Mouse (Mus musculus): Measurements from ENCODE around the gene Tanc2. TPM values are rescaled to one million over a fixed set of nuclear protein-coding genes. Genes with fewer than 3 reads are reported as not detected.

Tanc2 gene
- total and polyA plus RNA-seq, 3 experiments: 0.04 to 0.18 TPM; not detected in 1

GRCm38 (mm10) chr11:105749297-105750071 is 159.7 kb downstream of the Tanc2 start (continued):
- TF ChIP-seq POLR2A (IDR thresholded peaks at IDR 0.05; ENCODE audit: control insufficient read depth in 1 of 2, insufficient read depth in 1 of 2, low read depth in 1 of 2, low read length in 2 of 2, poor library complexity in 1 of 2): no peak

DNA sequence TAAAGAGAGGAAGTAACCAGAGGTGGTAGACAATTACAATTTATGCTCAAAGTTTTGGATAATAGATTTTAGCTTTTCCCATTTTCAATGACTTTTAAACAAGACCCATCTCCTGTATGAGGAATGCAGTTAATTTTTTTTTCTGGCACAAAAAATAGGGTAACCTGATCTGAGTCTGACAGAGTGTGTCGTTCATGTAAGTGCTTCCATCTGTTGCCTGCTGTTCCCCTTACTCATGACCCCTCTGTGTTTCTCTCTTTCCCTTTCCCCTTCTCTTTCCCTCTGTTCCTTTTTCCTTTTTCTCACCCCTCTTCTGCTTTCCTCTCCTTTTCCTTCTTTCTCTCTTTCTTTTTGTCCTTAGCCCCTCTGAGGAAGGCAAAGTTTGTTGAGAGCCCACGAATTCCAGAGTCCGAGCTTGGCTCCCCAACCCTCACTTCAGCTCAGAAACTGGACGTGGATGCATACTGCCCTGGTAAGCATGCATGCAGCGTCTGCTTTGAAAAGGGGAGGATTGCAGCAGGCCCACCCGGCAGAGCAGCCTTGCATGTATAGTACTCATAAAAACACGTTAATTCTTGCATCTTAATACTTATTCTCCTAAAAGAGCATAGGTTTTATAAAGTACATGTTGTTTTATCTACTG is 168.9 kb downstream of the Tanc2 start:
- no peak overlapping the region for H3K27ac ChIP-seq (ENCODE audit: control insufficient read depth, low read depth, low read length)
- H3K36me3 ChIP-seq (ENCODE audit: control insufficient read depth in 1 of 2, insufficient read depth in 2 of 2, low read length in 2 of 2): no peaks in the 10 kb centered on the region
- no peak overlapping the region for H3K4me3 ChIP-seq (ENCODE audit: control insufficient read depth in 1 of 2, insufficient read depth in 1 of 2, low read depth in 2 of 2, low read length in 2 of 2)
- no peak overlapping the region for H3K9ac ChIP-seq (ENCODE audit: control insufficient read depth, low read depth, low read length, poor library complexity, severe bottlenecking)
- H3K79me2 ChIP-seq (ENCODE audit: control insufficient read depth, insufficient read depth, low read length, poor library complexity): no peaks in the 10 kb centered on the region
- no peaks in the 10 kb centered on the region for H3K4me1 ChIP-seq (ENCODE audit: control insufficient read depth in 1 of 2, insufficient read depth in 2 of 2, low read length in 2 of 2)
- TF ChIP-seq MYC (IDR thresholded peaks at IDR 0.05; ENCODE audit: low read depth, low read length) (no peak), TAL1 (IDR thresholded peaks at IDR 0.05; ENCODE audit: low read length) (no peak), MAFK (IDR thresholded peaks at IDR 0.05; ENCODE audit: borderline replicate concordance, low read depth, low read length) (no peak), MEF2A (IDR thresholded peaks at IDR 0.05; ENCODE audit: extremely low read depth, insufficient replicate concordance, low read depth, low read length, poor library complexity, severe bottlenecking) (no peak), ZKSCAN1 (IDR thresholded peaks at IDR 0.05; ENCODE audit: low read depth, low read length) (no peak), MXI1 (IDR thresholded peaks at IDR 0.05; ENCODE audit: low read depth, low read length) (no peak), ZNF384 (IDR thresholded peaks at IDR 0.05; ENCODE audit: low read depth, low read length) (no peak), ELF1 (IDR thresholded peaks at IDR 0.05; ENCODE audit: low read depth, low read length) (no peak), NRF1 (IDR thresholded peaks at IDR 0.05; ENCODE audit: insufficient read depth, low read depth, low read length, poor library complexity, severe bottlenecking) (no peak), CHD2 (IDR thresholded peaks at IDR 0.05; ENCODE audit: low read length) (no peak)
- no peak for DNase-seq (ENCODE audit: low read depth, low spot score)
- H3K27me3 ChIP-seq (ENCODE audit: control insufficient read depth in 1 of 2, insufficient read depth in 2 of 2, low read length in 2 of 2): peaks cover 9 to 25% of the 10 kb centered on the region in 2 experiments
- no peaks in the 10 kb centered on the region for H3K9me3 ChIP-seq (replicated peaks; ENCODE audit: insufficient read depth, low read length)

- Histone ChIP-seq H3K27ac (ENCODE audit: control insufficient read depth, low read depth, low read length) (no peak overlapping the region), H3K9ac (ENCODE audit: control insufficient read depth, low read depth, low read length, poor library complexity, severe bottlenecking) (no peak overlapping the region), H3K36me3 (ENCODE audit: control insufficient read depth in 1 of 2, insufficient read depth in 2 of 2, low read length in 2 of 2) (no peaks in the 10 kb centered on the region), H3K4me1 (ENCODE audit: control insufficient read depth in 1 of 2, insufficient read depth in 2 of 2, low read length in 2 of 2) (no peaks in the 10 kb centered on the region), H3K79me2 (ENCODE audit: control insufficient read depth, insufficient read depth, low read length, poor library complexity) (no peaks in the 10 kb centered on the region), H3K9me3 (replicated peaks; ENCODE audit: insufficient read depth, low read length) (no peaks in the 10 kb centered on the region), H3K27me3 (ENCODE audit: control insufficient read depth in 1 of 2, insufficient read depth in 2 of 2, low read length in 2 of 2) (peaks cover 9 to 25% of the 10 kb centered on the region in 2 experiments), H3K4me3 (ENCODE audit: control insufficient read depth in 1 of 2, insufficient read depth in 1 of 2, low read depth in 2 of 2, low read length in 2 of 2) (no peak overlapping the region)
- DNase-seq (ENCODE audit: low read depth, low spot score): no peak
- TF ChIP-seq MXI1 (IDR thresholded peaks at IDR 0.05; ENCODE audit: low read depth, low read length) (no peak), ZMIZ1 (IDR thresholded peaks at IDR 0.05; ENCODE audit: low read depth, low read length) (no peak), E2F4 (IDR thresholded peaks at IDR 0.05; ENCODE audit: borderline replicate concordance, low read depth, low read length) (no peak), NELFE (IDR thresholded peaks at IDR 0.05; ENCODE audit: low read depth, low read length) (no peak), POLR2AphosphoS2 (IDR thresholded peaks at IDR 0.05; ENCODE audit: low read length) (no peak), SMC3 (IDR thresholded peaks at IDR 0.05; ENCODE audit: low read depth, low read length) (no peak), GATA1 (IDR thresholded peaks at IDR 0.05; ENCODE audit: low read depth, low read length) (no peak), MYC (IDR thresholded peaks at IDR 0.05; ENCODE audit: low read depth, low read length) (no peak), EP300 (IDR thresholded peaks at IDR 0.05; ENCODE audit: low read depth in 1 of 2, low read length in 2 of 2) (no peak), CHD1 (IDR thresholded peaks at IDR 0.05; ENCODE audit: low read depth, low read length) (no peak), ZC3H11A (IDR thresholded peaks at IDR 0.05; ENCODE audit: low read depth, low read length) (no peak), HCFC1 (IDR thresholded peaks at IDR 0.05; ENCODE audit: low read depth, low read length) (no peak), ETS1 (IDR thresholded peaks at IDR 0.05; ENCODE audit: low read depth, low read length) (no peak), RCOR1 (IDR thresholded peaks at IDR 0.05; ENCODE audit: low read depth, low read length) (no peak)
Measured at GRCm38 (mm10) chr11:105759413-105759812, 169.6 kb downstream of the Tanc2 start.

All from MEL (cell line).